Mouse (Mus musculus) heart, adult 18-20 months (tissue): ENCODE data around the gene H3f3a. TPM values are rescaled to one million over a fixed set of nuclear protein-coding genes. Genes with fewer than 3 reads are reported as not detected.

ENCODE experiments used
- DNase-seq, 2 experiments: peaks; one replicate each; pipeline ENCODE4 v3.0.0; 2021 to 2022; ENCODE audit warnings: mixed read lengths in 1 of 2
- total RNA-seq, 2 experiments: library from RNA; stranded (reverse); gene quantifications; 2 replicates each; pipeline ENCODE4 v1.2.3; 2021

Gene H3f3a
- total RNA-seq, 2 experiments from 2014 or later: 363 to 405 TPM

- no peak for DNase-seq
Observed at GRCm38 (mm10) chr1:180782906-180783579, 30.7 kb downstream of the H3f3a start.

GRCm38 (mm10) chr1:180781250-180781649 is 32.5 kb downstream of the H3f3a start:
- no peak for DNase-seq

- no peak for DNase-seq
Observed at GRCm38 (mm10) chr1:180780291-180780690, 33.5 kb downstream of the H3f3a start.

GRCm38 (mm10) chr1:180778941-180779340 is 34.8 kb downstream of the H3f3a start:
- no peak for DNase-seq

GRCm38 (mm10) chr1:180778403-180778754 is 35.4 kb downstream of the H3f3a start:
- no peak for DNase-seq

GRCm38 (mm10) chr1:180777660-180778402 is 35.9 kb downstream of the H3f3a start:
- peak; percentile 92 for DNase-seq

GRCm38 (mm10) chr1:180777289-180777659 is 36.5 kb downstream of the H3f3a start:
- DNase-seq: no peak

- no peak for DNase-seq
Observed at GRCm38 (mm10) chr1:180776494-180776893, 37.2 kb downstream of the H3f3a start.

- DNase-seq: no peak
Observed at GRCm38 (mm10) chr1:180775849-180776493, 37.8 kb downstream of the H3f3a start.

GRCm38 (mm10) chr1:180775317-180775716 is 38.4 kb downstream of the H3f3a start:
- no peak for DNase-seq

- peak in 1 of 2 experiments; percentile 39 for DNase-seq
Observed at GRCm38 (mm10) chr1:180774664-180775063, 39.1 kb downstream of the H3f3a start.

- DNase-seq: no peak
Observed at GRCm38 (mm10) chr1:180772291-180772690, 41.5 kb downstream of the H3f3a start.

GRCm38 (mm10) chr1:180771722-180772121 is 42.0 kb downstream of the H3f3a start:
- no peak for DNase-seq

- no peak for DNase-seq
Observed at GRCm38 (mm10) chr1:180771306-180771705, 42.4 kb downstream of the H3f3a start.

GRCm38 (mm10) chr1:180768334-180769168 is 45.2 kb downstream of the H3f3a start:
- DNase-seq: peak; percentile 82 to 88

- no peak for DNase-seq
Observed at GRCm38 (mm10) chr1:180767541-180768333, 46.0 kb downstream of the H3f3a start.

- peak; percentile 32 to 52 for DNase-seq
Observed at GRCm38 (mm10) chr1:180766557-180766956, 47.2 kb downstream of the H3f3a start.

- no peak for DNase-seq
Observed at GRCm38 (mm10) chr1:180765393-180765792, 48.4 kb downstream of the H3f3a start.

GRCm38 (mm10) chr1:180763828-180764227 is 49.9 kb downstream of the H3f3a start:
- peak; percentile 86 to 92 for DNase-seq

- DNase-seq: no peak
Observed at GRCm38 (mm10) chr1:180763307-180763706, 50.4 kb downstream of the H3f3a start.

GRCm38 (mm10) chr1:180762679-180763078 is 51.1 kb downstream of the H3f3a start:
- no peak for DNase-seq
